ENCODE assay signal across 12 mouse cellular contexts in the genomic region with DNA sequence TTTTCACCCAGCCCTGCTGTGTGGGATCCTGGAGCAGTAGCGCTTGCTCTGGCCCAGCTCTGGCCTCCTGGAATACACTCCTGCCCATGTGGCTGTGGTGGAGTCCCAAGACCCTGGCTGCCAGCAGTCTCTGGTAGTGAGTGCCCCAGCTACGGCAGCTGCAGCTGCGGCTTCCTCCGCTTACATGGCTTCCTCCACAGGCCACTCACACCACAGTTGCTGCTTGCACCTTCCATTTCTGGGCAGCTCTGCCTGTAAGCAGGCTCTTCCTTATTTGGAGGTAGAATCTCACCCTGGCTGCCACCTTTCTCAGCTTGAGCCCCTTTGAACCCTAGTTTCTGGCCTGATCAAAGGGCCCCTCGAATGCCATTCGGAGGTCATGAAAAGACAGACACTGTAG. TPM values are rescaled to one million over a fixed set of nuclear protein-coding genes. Genes with fewer than 3 reads are reported as not detected.
DNase-seq lines count a peak whose midpoint lies in the region; ATAC-seq and TF ChIP-seq lines count a peak whose summit lies in the region.
"Had no signal": no experiment of that assay in that cellular context is flagged by ENCODE, and none has a peak within 500 bp of the region (broad histone marks: within the 10 kb centered on the region; RNA-seq: fewer than 3 reads in every experiment).

No protein-coding gene starts in this region.

- H3K27ac ChIP-seq in heart, embryonic 11.5 days (ENCODE audit: low read depth, low read length) = peak overlapping the region; percentile 66
- H3K27ac ChIP-seq in lung, embryonic 14.5 days (ENCODE audit: low read depth) = peak overlapping the region; percentile 78
- H3K27ac ChIP-seq in cerebellum, adult 2 months (ENCODE audit: insufficient read depth, low read length) = no peak overlapping the region
- H3K27ac ChIP-seq: forebrain, embryonic 12.5 days had no signal

- no peak for TF ChIP-seq POLR2A in cerebellum, adult 2 months (IDR thresholded peaks at IDR 0.05; ENCODE audit: borderline replicate concordance, insufficient read depth, low read length)

- no peaks in the 10 kb centered on the region for H3K36me3 ChIP-seq in heart, embryonic 11.5 days (ENCODE audit: control insufficient read depth, insufficient read depth, low read length)
- no peaks in the 10 kb centered on the region for H3K36me3 ChIP-seq in lung, embryonic 14.5 days (ENCODE audit: insufficient read depth)
- H3K36me3 ChIP-seq: forebrain, embryonic 12.5 days had no signal

- no peak for TF ChIP-seq CTCF in lung, embryonic 14.5 days (IDR thresholded peaks at IDR 0.05; ENCODE audit: low read depth)
- no peak for TF ChIP-seq CTCF in cerebellum, adult 2 months (IDR thresholded peaks at IDR 0.05; ENCODE audit: borderline replicate concordance, insufficient read depth, low read depth, low read length)

- ATAC-seq in heart, embryonic 11.5 days (replicated peaks; ENCODE audit: insufficient number of reproducible peaks, low FRiP score, low TSS enrichment) = no peak
- no peak for ATAC-seq in lung, embryonic 14.5 days (ENCODE audit: insufficient read depth)
- ATAC-seq in granulocyte monocyte progenitor cell, adult 5-6 weeks (replicated peaks; ENCODE audit: poor library complexity, severe bottlenecking) = peak; percentile 73
- ATAC-seq: activated CD4-positive, CD25-positive, alpha-beta regulatory T cell, adult 4 months had no signal

- no peaks in the 10 kb centered on the region for H3K27me3 ChIP-seq in heart, embryonic 11.5 days (ENCODE audit: control insufficient read depth, insufficient read depth, low read length)
- no peaks in the 10 kb centered on the region for H3K27me3 ChIP-seq in lung, embryonic 14.5 days (ENCODE audit: insufficient read depth, low read length)
- no peaks in the 10 kb centered on the region for H3K27me3 ChIP-seq in cerebellum, adult 2 months (ENCODE audit: control insufficient read depth, insufficient read depth, low read length)
- H3K27me3 ChIP-seq: CH12.LX; forebrain, embryonic 12.5 days had no signal

- 49% methylated on average over 6 of the region's 6 CpGs for WGBS in heart, embryonic 11.5 days (ENCODE audit: insufficient replicate concordance)
- WGBS in lung, embryonic 14.5 days = 47% methylated on average over 6 of the region's 6 CpGs
- WGBS in cerebellum, adult 2 months = 70% methylated on average over 6 of the region's 6 CpGs

- DNase-seq in heart, adult 8-10 months (ENCODE audit: low spot score) = no peak
- no peak for DNase-seq in lung, embryonic 14.5 days
- no peak for DNase-seq in lung, adult 18-20 months
- peak; percentile 49 to 54 for DNase-seq in thymus, adult 18-20 months
- no peak for DNase-seq in cerebellum, adult 2 months
- DNase-seq in adipocyte (ENCODE audit: low spot score) = no peak
- DNase-seq: kidney, adult 11 months had no signal

- 0 out of 2 replicates have a peak overlapping the region, but pooled peaks have one; percentile 11 for H3K4me2 ChIP-seq in heart, embryonic 11.5 days
- no peak overlapping the region for H3K4me2 ChIP-seq in lung, embryonic 14.5 days
- H3K4me2 ChIP-seq: forebrain, embryonic 12.5 days had no signal

- peaks cover 83% of the 10 kb centered on the region for H3K4me1 ChIP-seq in heart, embryonic 11.5 days (ENCODE audit: control insufficient read depth, insufficient read depth, low read length)
- H3K4me1 ChIP-seq in lung, embryonic 14.5 days (ENCODE audit: insufficient read depth) = peaks cover 27% of the 10 kb centered on the region
- H3K4me1 ChIP-seq in cerebellum, adult 2 months (ENCODE audit: control insufficient read depth, insufficient read depth, low read length) = peaks cover 10% of the 10 kb centered on the region

- peak overlapping the region; percentile 0; the same call in 1 of the 2 replicates for H3K9ac ChIP-seq in heart, embryonic 11.5 days (ENCODE audit: low read depth, low read length)
- H3K9ac ChIP-seq in lung, embryonic 14.5 days = no peak overlapping the region; the same call in 1 of the 2 replicates
- H3K9ac ChIP-seq: forebrain, embryonic 12.5 days had no signal

- H3K4me3 ChIP-seq in heart, embryonic 11.5 days (ENCODE audit: low read depth, low read length) = no peak overlapping the region
- no peak overlapping the region for H3K4me3 ChIP-seq in lung, embryonic 14.5 days (ENCODE audit: low read depth, low read length)
- no peak overlapping the region for H3K4me3 ChIP-seq in cerebellum, adult 2 months (replicated peaks; ENCODE audit: insufficient read depth, low read depth, low read length)
- H3K4me3 ChIP-seq: forebrain, embryonic 12.5 days had no signal

- no peaks in the 10 kb centered on the region for H3K9me3 ChIP-seq in heart, embryonic 11.5 days (replicated peaks; ENCODE audit: control insufficient read depth, low read length)
- H3K9me3 ChIP-seq in lung, embryonic 14.5 days (ENCODE audit: low read depth, low read length) = no peaks in the 10 kb centered on the region
- H3K9me3 ChIP-seq: forebrain, embryonic 12.5 days had no signal

RNA-seq across cellular contexts. Expression of a gene that starts 25.7 kb away (rescaled TPM):
- polyA plus RNA-seq in heart, embryonic 11.5 days (2014; fragmentation: Nextera tagmentation; extraction: Ambion mirVana) = 20.5 and 24.4 TPM in 2 replicates
- 10 to 100 TPM; 20.4 to 25.3 (median 22.5) TPM for total RNA-seq in heart, adult 8-10 months (2022)
- polyA plus RNA-seq in lung, embryonic 14.5 days (2014; fragmentation: Nextera tagmentation; extraction: Ambion mirVana) = 31.8 and 37.8 TPM in 2 replicates
- total RNA-seq in granulocyte monocyte progenitor cell, adult 5-6 weeks (2014; fragmentation: Nextera tagmentation) = 37.5 and 52.4 TPM in 2 replicates
- total RNA-seq in granulocyte monocyte progenitor cell, adult 5-6 weeks (2017) = 11.0 and 13.3 TPM in 2 replicates
- polyA plus RNA-seq in cerebellum, adult 2 months (2012; rRNA removed) = 39.3 and 42.5 TPM in 2 replicates

Comparison
In these comparisons a context has a peak if more than half of its experiments do, and no peak if none do; other contexts are left out.
1. DNase-seq: peak in thymus, adult 18-20 months (2 of 2); none in heart, adult 8-10 months (single experiment), lung, embryonic 14.5 days (single experiment), lung, adult 18-20 months (0 of 2), cerebellum, adult 2 months (0 of 2) and adipocyte (single experiment).